Mouse (Mus musculus) neural tube, embryonic 11.5 days (tissue): ENCODE measurements around the gene 2810408A11Rik. TPM values are rescaled to one million over a fixed set of nuclear protein-coding genes. Genes with fewer than 3 reads are reported as not detected.

Experiments used
- ATAC-seq: fragments of 200-750 bp; cut with Nextera tagmentation; 2 replicates; pipeline ENCODE4 v1.8.0; 2017; ENCODE audit warnings: moderate number of reproducible peaks, mild to moderate bottlenecking, moderate TSS enrichment, moderate library complexity; ENCODE audit not compliant: insufficient read depth, low FRiP score, low TSS enrichment
- DNase-seq: peaks from one replicate; pipeline ENCODE4 v3.0.0-alpha.2; 2015; ENCODE audit warnings: low spot score
- H3K27ac ChIP-seq: fragments of 300-500 bp; sonication (generic); 2 replicates; pipeline ENCODE4 v1.5.1; 2014; ENCODE audit warnings: low read depth, mild to moderate bottlenecking, low read length
- H3K27me3 ChIP-seq: fragments of 300-500 bp; sonication (generic); 2 replicates; pipeline ENCODE4 v1.6.1; 2014; ENCODE audit warnings: mild to moderate bottlenecking, low read length, mixed read lengths; ENCODE audit not compliant: control insufficient read depth, insufficient read depth
- H3K36me3 ChIP-seq: fragments of 300-500 bp; sonication (generic); 2 replicates; pipeline ENCODE4 v1.6.1; 2014; ENCODE audit warnings: mild to moderate bottlenecking, low read length, moderate library complexity, mixed read lengths; ENCODE audit not compliant: control insufficient read depth, insufficient read depth
- H3K4me1 ChIP-seq: fragments of 300-500 bp; sonication (generic); 2 replicates; pipeline ENCODE4 v1.6.1; 2014; ENCODE audit warnings: low read length, mixed read lengths; ENCODE audit not compliant: control insufficient read depth, insufficient read depth
- H3K4me2 ChIP-seq: fragments of 300-500 bp; sonication (generic); 2 replicates; pipeline ENCODE4 v1.6.1; 2014; ENCODE audit warnings: low read depth, mild to moderate bottlenecking, moderate library complexity
- H3K4me3 ChIP-seq: fragments of 300-500 bp; sonication (generic); 2 replicates; pipeline ENCODE4 v1.5.1; 2014; ENCODE audit warnings: low read depth, low read length
- H3K9ac ChIP-seq: fragments of 300-500 bp; sonication (generic); 2 replicates; pipeline ENCODE4 v1.6.1; 2014; ENCODE audit warnings: mild to moderate bottlenecking, low read length
- H3K9me3 ChIP-seq: fragments of 300-500 bp; sonication (generic); 2 replicates; pipeline ENCODE4 v1.6.1; 2016; ENCODE audit warnings: low read length; ENCODE audit not compliant: control insufficient read depth
- WGBS: fragments of 180-500 bp; shearing (Covaris S2); extraction: QIAGEN DNeasy Blood & Tissue Kit; methylation state at CpG from one replicate; pipeline ENCODE4 v1.1.7; 2014; 5-methylcytosine and 5-hydroxymethylcytosine counted together
- polyA plus RNA-seq: library from polyadenylated mRNA; unstranded; fragments of >200 nt; fragmentation: Nextera tagmentation; extraction: Ambion mirVana; gene quantifications from 2 replicates; pipeline ENCODE4 v1.2.1, GENCODE M21; 2014

2810408A11Rik gene
- polyA plus RNA-seq, 1 experiment from 2014 or later, result 15.1 TPM

DNA sequence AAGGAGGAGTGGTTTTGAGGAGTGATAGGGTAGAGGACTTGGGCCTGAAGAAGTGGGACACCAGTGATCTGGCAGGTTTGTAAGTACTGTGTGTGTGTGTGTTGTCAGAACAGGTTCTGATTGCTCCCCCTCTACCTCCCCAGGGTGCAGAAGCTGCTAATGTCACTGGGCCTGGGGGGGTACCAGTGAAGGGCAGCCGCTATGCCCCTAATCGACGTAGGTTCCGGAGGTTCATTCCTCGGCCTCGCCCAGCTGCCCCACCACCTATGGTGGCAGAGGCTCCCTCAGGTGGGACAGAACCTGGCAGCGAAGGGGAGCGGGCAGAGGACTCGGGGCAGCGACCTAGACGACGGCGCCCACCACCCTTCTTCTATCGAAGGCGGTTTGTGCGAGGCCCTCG, 38.9 kb upstream of the 2810408A11Rik start:
- Histone ChIP-seq H3K4me2 (no peak overlapping the region), H3K4me1 (peaks cover 12% of the 10 kb centered on the region; the same call in 1 of the 2 replicates), H3K9ac (no peak overlapping the region), H3K9me3 (no peaks in the 10 kb centered on the region), H3K27ac (no peak overlapping the region), H3K4me3 (no peak overlapping the region), H3K27me3 (peaks cover 32% of the 10 kb centered on the region), H3K36me3 (no peaks in the 10 kb centered on the region)
- no peak for DNase-seq
- ATAC-seq, result no peak
- 95% methylated on average over 17 of the region's 17 CpGs for WGBS

- H3K27me3 ChIP-seq, result peaks cover 32% of the 10 kb centered on the region
- 72% methylated on average over 5 of the region's 5 CpGs for WGBS
- H3K4me1 ChIP-seq, result peaks cover 12% of the 10 kb centered on the region; the same call in 1 of the 2 replicates
- no peaks in the 10 kb centered on the region for H3K36me3 ChIP-seq
- H3K27ac ChIP-seq, result no peak overlapping the region
- ATAC-seq, result no peak
- no peak overlapping the region for H3K4me2 ChIP-seq
- no peak for DNase-seq
- H3K9me3 ChIP-seq, result no peaks in the 10 kb centered on the region
- no peak overlapping the region for H3K4me3 ChIP-seq
- no peak overlapping the region for H3K9ac ChIP-seq
Observed at GRCm38 (mm10) chr11:69939181-69939580, 38.4 kb upstream of the 2810408A11Rik start.

DNA sequence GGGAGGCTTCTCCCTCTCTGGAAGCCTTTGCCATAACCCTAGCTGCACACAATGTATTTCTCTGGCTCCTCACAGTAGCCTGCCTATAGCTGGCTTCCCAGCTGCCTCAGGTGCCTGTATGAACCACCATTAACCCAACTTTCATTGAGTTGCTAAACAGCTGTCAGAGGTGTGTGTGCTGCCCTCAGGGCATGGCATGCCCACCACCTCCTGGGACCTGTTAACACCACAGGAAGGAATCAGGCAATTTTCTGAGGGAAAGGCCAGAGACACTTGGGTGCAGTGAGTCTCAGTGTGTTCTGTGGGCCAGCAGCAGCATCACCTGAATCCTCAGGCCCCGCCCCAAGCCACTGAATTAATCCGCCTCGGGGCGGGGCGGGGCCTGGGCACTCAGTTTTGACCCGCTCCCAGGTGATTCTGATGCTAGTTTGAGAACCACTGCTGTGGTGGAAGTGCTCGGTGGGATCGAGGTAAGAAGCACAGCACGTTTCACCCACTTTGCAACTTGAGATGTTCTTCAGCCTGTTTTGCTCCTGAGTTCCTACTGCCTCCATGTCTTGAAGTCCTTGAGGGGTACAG, 37.7 kb upstream of the 2810408A11Rik start:
- Histone ChIP-seq H3K4me2 (no peak overlapping the region), H3K9ac (no peak overlapping the region), H3K9me3 (no peaks in the 10 kb centered on the region), H3K4me3 (no peak overlapping the region), H3K27me3 (peaks cover 32% of the 10 kb centered on the region), H3K4me1 (peaks cover 12% of the 10 kb centered on the region; the same call in 1 of the 2 replicates), H3K27ac (no peak overlapping the region), H3K36me3 (no peaks in the 10 kb centered on the region)
- DNase-seq (no peak), ATAC-seq (no peak)
- 28% methylated on average over 9 of the region's 9 CpGs for WGBS

DNA sequence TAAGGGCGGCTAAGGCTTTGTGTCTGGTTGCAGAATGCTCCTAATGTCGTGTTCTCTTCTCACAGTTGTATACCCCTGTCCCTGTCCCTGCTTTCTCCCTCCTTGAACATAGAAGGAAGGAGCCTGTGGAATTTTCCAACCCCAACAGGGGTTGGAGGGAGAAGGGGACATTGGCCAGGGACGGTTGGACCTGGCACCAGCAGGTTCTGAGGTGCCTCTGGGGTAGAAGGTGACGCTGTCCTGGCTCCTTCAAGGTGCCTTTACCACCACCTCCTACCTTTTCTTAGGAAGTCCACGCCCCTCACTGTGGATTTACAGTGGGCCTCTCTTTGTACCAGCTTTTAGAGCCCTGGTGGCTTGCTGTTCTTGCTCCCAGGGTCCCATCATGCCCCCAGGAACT, 37.0 kb upstream of the 2810408A11Rik start:
- 71% methylated on average over 5 of the region's 5 CpGs for WGBS
- peaks cover 12% of the 10 kb centered on the region; the same call in 1 of the 2 replicates for H3K4me1 ChIP-seq
- peaks cover 32% of the 10 kb centered on the region for H3K27me3 ChIP-seq
- H3K9ac ChIP-seq, result no peak overlapping the region
- H3K4me3 ChIP-seq, result no peak overlapping the region
- no peak overlapping the region for H3K4me2 ChIP-seq
- H3K36me3 ChIP-seq, result no peaks in the 10 kb centered on the region
- DNase-seq (no peak), ATAC-seq (no peak)
- no peaks in the 10 kb centered on the region for H3K9me3 ChIP-seq
- H3K27ac ChIP-seq, result no peak overlapping the region

- peaks cover 32% of the 10 kb centered on the region for H3K27me3 ChIP-seq
Observed at GRCm38 (mm10) chr11:69937385-69937784, 36.6 kb upstream of the 2810408A11Rik start.

DNA sequence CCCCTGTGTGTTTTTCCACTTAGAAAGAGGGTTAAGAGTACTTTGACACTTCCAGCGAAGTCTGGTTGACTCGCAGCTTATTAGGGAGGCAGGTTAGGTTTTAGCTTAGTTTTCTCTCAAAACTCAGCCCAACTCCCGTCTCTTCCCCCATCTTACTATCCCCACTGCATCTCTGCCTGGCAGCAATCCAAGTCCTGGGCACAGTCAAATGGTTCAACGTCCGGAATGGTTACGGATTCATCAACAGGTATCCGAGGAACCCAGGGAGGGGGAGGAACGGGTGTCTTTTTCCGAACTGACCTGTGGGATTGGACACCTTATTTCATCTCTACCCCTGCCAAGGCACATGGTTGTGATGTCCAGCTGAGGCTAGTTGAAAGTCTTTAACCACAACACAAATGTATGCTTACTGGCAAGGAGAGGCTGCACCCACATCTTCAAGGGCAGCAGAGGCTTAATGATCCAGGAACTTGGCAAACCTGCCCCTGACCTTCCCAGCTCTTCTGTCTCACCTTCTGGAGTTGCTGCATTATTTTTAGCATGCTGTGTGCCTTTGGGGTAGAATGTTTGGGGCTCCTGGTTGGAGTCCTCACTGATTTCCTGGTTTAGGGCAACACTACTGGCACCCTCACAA, 36.0 kb upstream of the 2810408A11Rik start:
- Histone ChIP-seq H3K36me3 (no peaks in the 10 kb centered on the region), H3K4me1 (peaks cover 12% of the 10 kb centered on the region; the same call in 1 of the 2 replicates), H3K4me2 (peak overlapping the region; percentile 99), H3K27ac (no peak overlapping the region), H3K4me3 (peak overlapping the region; percentile 55; the same call in 1 of the 2 replicates), H3K9me3 (no peaks in the 10 kb centered on the region), H3K27me3 (peaks cover 32% of the 10 kb centered on the region), H3K9ac (no peak overlapping the region)
- ATAC-seq (no peak), DNase-seq (no peak)
- WGBS, result 51% methylated on average over 9 of the region's 9 CpGs

More at GRCm38 (mm10) chr11:69937385-69937784, 36.6 kb upstream of the 2810408A11Rik start:
- Histone ChIP-seq H3K36me3 (no peaks in the 10 kb centered on the region), H3K4me1 (peaks cover 12% of the 10 kb centered on the region; the same call in 1 of the 2 replicates), H3K9ac (no peak overlapping the region), H3K4me3 (no peak overlapping the region), H3K27ac (no peak overlapping the region), H3K9me3 (no peaks in the 10 kb centered on the region), H3K4me2 (0 out of 2 replicates have a peak overlapping the region, but pooled peaks have one; percentile 3)
- WGBS, result 49% methylated on average over 4 of the region's 4 CpGs
- DNase-seq (no peak), ATAC-seq (no peak)

GRCm38 (mm10) chr11:69936156-69936555, 35.4 kb upstream of the 2810408A11Rik start:
- Histone ChIP-seq H3K4me3 (peak overlapping the region; percentile 55), H3K27ac (no peak overlapping the region)
- 2% methylated on average over 26 of the region's 30 CpGs for WGBS

DNA sequence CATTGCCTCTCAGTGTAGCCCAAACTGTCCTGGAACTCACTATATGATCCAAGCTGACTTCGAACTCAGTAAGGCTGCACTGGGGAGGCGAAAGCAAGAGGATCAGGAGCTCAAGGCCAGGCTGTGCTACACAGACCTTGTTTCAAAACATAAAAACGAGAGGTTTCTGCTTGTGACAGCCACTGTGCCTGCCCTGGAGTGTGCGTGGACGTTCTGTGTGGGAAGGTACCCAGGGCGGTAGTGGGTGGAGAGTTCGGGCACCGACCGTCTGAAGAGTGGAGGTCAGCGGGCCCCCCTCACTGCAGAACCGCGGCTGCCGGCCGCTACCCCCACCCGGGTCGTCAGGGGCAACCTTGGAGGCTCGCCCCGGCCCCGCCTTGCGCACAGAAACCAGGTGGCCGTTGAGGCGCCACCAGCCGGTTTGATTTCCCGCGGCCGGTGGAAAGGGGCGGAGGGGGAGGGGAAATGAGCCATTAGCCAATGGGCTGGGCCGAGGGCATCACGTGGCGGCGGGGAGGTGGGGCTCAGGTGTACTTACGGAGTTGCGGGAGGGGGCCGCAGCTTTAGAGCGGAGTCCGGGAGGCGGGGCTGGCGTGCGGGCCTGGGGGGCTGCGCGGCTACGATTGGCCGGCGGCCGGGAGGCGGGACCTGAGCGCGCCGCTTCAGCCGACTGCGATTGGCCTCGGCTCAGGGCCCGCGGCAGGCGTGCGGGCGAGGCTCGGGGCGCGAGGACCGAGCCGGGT, 34.5 kb upstream of the 2810408A11Rik start, which contains the start of gene Ybx2:
Gene Ybx2 (plus strand): TSS at position 660 of the 743 bp plus-strand sequence.
- Histone ChIP-seq H3K4me3 (peak within 1 kb of the TSS; percentile 55), H3K27ac (no peak within 1 kb of the TSS), H3K36me3 (no peaks in the 10 kb centered on the region), H3K27me3 (peaks cover 32% of the 10 kb centered on the region), H3K4me2 (peak within 1 kb of the TSS; percentile 99), H3K4me1 (peaks cover 12% of the 10 kb centered on the region; the same call in 1 of the 2 replicates), H3K9me3 (no peaks in the 10 kb centered on the region), H3K9ac (peak within 1 kb of the TSS; percentile 47)
- 2% methylated on average over 30 of the region's 62 CpGs for WGBS
- ATAC-seq (peak; percentile 89), DNase-seq (peak; percentile 91)

More at GRCm38 (mm10) chr11:69936156-69936555, 35.4 kb upstream of the 2810408A11Rik start:
- DNase-seq (no peak), ATAC-seq (no peak)
- Histone ChIP-seq H3K4me2 (peak overlapping the region; percentile 99), H3K27me3 (peaks cover 32% of the 10 kb centered on the region), H3K4me1 (peaks cover 12% of the 10 kb centered on the region; the same call in 1 of the 2 replicates), H3K9me3 (no peaks in the 10 kb centered on the region), H3K36me3 (no peaks in the 10 kb centered on the region), H3K9ac (peak overlapping the region; percentile 47)
